Mouse (Mus musculus): ENCODE measurements around the gene Gm906. TPM values are rescaled to one million over a fixed set of nuclear protein-coding genes. Genes with fewer than 3 reads are reported as not detected.
"Not testable (repeated sequence)": the region's sequence is repeated elsewhere in the genome, so short reads cannot be mapped to it uniquely, and the experiment has no call there.

Gene Gm906
- polyA plus RNA-seq (2012; rRNA removed) (not detected in 2 replicates), polyA plus RNA-seq (2014; fragmentation: Nextera tagmentation; extraction: Ambion mirVana) (not detected in 2 replicates)

- not testable (repeated sequence) for H3K9me3 ChIP-seq (ENCODE audit: control insufficient read depth, low read length); H3K27me3 ChIP-seq (ENCODE audit: control insufficient read depth, insufficient read depth, low read length); H3K27ac ChIP-seq; H3K4me3 ChIP-seq (ENCODE audit: insufficient read depth in 1 of 2, low read depth in 2 of 2, low read length in 2 of 2); H3K36me3 ChIP-seq (replicated peaks; ENCODE audit: control insufficient read depth, insufficient read depth, low read depth); ATAC-seq (ENCODE audit: insufficient read depth); H3K4me1 ChIP-seq (replicated peaks; ENCODE audit: control insufficient read depth in 2 of 2, insufficient read depth in 2 of 2, low read length in 1 of 2); H3K9ac ChIP-seq (replicated peaks); DNase-seq (ENCODE audit: low read depth in 3 of 3, low spot score in 3 of 3); H3K4me2 ChIP-seq (ENCODE audit: low read depth)
- WGBS (ENCODE audit: insufficient replicate concordance): 48% methylated on average over 3 of the region's 3 CpGs
Observed at GRCm38 (mm10) chr13:50250208-50250607, at the start of gene Gm906. Gene Gm906 (minus strand): TSS chr13:50250308.

- H3K4me3 ChIP-seq (ENCODE audit: insufficient read depth in 1 of 2, low read depth in 2 of 2, low read length in 2 of 2); H3K27me3 ChIP-seq (ENCODE audit: control insufficient read depth, insufficient read depth, low read length); H3K9ac ChIP-seq (replicated peaks); H3K27ac ChIP-seq; DNase-seq (ENCODE audit: low read depth in 3 of 3, low spot score in 3 of 3); H3K4me2 ChIP-seq (ENCODE audit: low read depth); H3K9me3 ChIP-seq (ENCODE audit: control insufficient read depth, low read length); H3K36me3 ChIP-seq (replicated peaks; ENCODE audit: control insufficient read depth, insufficient read depth, low read depth); H3K4me1 ChIP-seq (replicated peaks; ENCODE audit: control insufficient read depth in 2 of 2, insufficient read depth in 2 of 2, low read length in 1 of 2): not testable (repeated sequence)
- ATAC-seq (ENCODE audit: insufficient read depth): peak; percentile 60
- 39% methylated on average over 2 of the region's 4 CpGs for WGBS (ENCODE audit: insufficient replicate concordance)
Observed at GRCm38 (mm10) chr13:50283308-50283707, 33.2 kb upstream of the Gm906 start.

GRCm38 (mm10) chr13:50236487-50236886 is 13.6 kb downstream of the Gm906 start:
- WGBS (ENCODE audit: insufficient replicate concordance): 61% methylated on average over 3 of the region's 3 CpGs
- TF ChIP-seq CTCF (IDR thresholded peaks at IDR 0.05; ENCODE audit: low read depth): no peak
- no peak for TF ChIP-seq EP300 (IDR thresholded peaks at IDR 0.05; ENCODE audit: low read depth)
- DNase-seq (ENCODE audit: low read depth in 3 of 3, low spot score in 3 of 3): no peak
- no peaks in the 10 kb centered on the region for H3K27me3 ChIP-seq (ENCODE audit: control insufficient read depth, insufficient read depth, low read length)
- H3K36me3 ChIP-seq (replicated peaks; ENCODE audit: control insufficient read depth, insufficient read depth, low read depth): no peaks in the 10 kb centered on the region
- no peak overlapping the region for H3K4me2 ChIP-seq (ENCODE audit: low read depth)
- ATAC-seq (ENCODE audit: insufficient read depth): no peak
- H3K4me3 ChIP-seq (ENCODE audit: insufficient read depth in 1 of 2, low read depth in 2 of 2, low read length in 2 of 2): no peak overlapping the region
- no peaks in the 10 kb centered on the region for H3K4me1 ChIP-seq (replicated peaks; ENCODE audit: control insufficient read depth in 2 of 2, insufficient read depth in 2 of 2, low read length in 1 of 2)
- H3K9ac ChIP-seq (replicated peaks): no peak overlapping the region
- H3K9me3 ChIP-seq (ENCODE audit: control insufficient read depth, low read length): no peaks in the 10 kb centered on the region
- H3K27ac ChIP-seq: no peak overlapping the region

- 0% methylated on average over 1 of the region's 1 CpGs for WGBS (ENCODE audit: insufficient replicate concordance)
- not testable (repeated sequence) for H3K36me3 ChIP-seq (replicated peaks; ENCODE audit: control insufficient read depth, insufficient read depth, low read depth); H3K9me3 ChIP-seq (ENCODE audit: control insufficient read depth, low read length); H3K27me3 ChIP-seq (ENCODE audit: control insufficient read depth, insufficient read depth, low read length); H3K9ac ChIP-seq (replicated peaks); ATAC-seq (ENCODE audit: insufficient read depth); H3K4me1 ChIP-seq (replicated peaks; ENCODE audit: control insufficient read depth in 2 of 2, insufficient read depth in 2 of 2, low read length in 1 of 2); DNase-seq (ENCODE audit: low read depth in 3 of 3, low spot score in 3 of 3); H3K4me3 ChIP-seq (ENCODE audit: insufficient read depth in 1 of 2, low read depth in 2 of 2, low read length in 2 of 2); H3K4me2 ChIP-seq (ENCODE audit: low read depth); H3K27ac ChIP-seq
- TF ChIP-seq CTCF (IDR thresholded peaks at IDR 0.05; ENCODE audit: low read depth): peak; percentile 40; the same call in 1 of the 2 replicates
Observed at GRCm38 (mm10) chr13:50211842-50212241, 38.3 kb downstream of the Gm906 start.

GRCm38 (mm10) chr13:50210191-50210590 is 39.9 kb downstream of the Gm906 start:
- H3K4me2 ChIP-seq (ENCODE audit: low read depth); H3K9ac ChIP-seq (replicated peaks); H3K4me1 ChIP-seq (replicated peaks; ENCODE audit: control insufficient read depth in 2 of 2, insufficient read depth in 2 of 2, low read length in 1 of 2); H3K9me3 ChIP-seq (ENCODE audit: control insufficient read depth, low read length); H3K36me3 ChIP-seq (replicated peaks; ENCODE audit: control insufficient read depth, insufficient read depth, low read depth); H3K27me3 ChIP-seq (ENCODE audit: control insufficient read depth, insufficient read depth, low read length); DNase-seq (ENCODE audit: low read depth in 3 of 3, low spot score in 3 of 3); ATAC-seq (ENCODE audit: insufficient read depth); H3K27ac ChIP-seq; H3K4me3 ChIP-seq (ENCODE audit: insufficient read depth in 1 of 2, low read depth in 2 of 2, low read length in 2 of 2): not testable (repeated sequence)

GRCm38 (mm10) chr13:50209651-50210050 is 40.5 kb downstream of the Gm906 start:
- 45% methylated on average over 2 of the region's 2 CpGs for WGBS (ENCODE audit: insufficient replicate concordance)
- not testable (repeated sequence) for H3K27me3 ChIP-seq (ENCODE audit: control insufficient read depth, insufficient read depth, low read length); H3K9ac ChIP-seq (replicated peaks)

More at GRCm38 (mm10) chr13:50209651-50210050, 40.5 kb downstream of the Gm906 start:
- not testable (repeated sequence) for H3K4me3 ChIP-seq (ENCODE audit: insufficient read depth in 1 of 2, low read depth in 2 of 2, low read length in 2 of 2); H3K9me3 ChIP-seq (ENCODE audit: control insufficient read depth, low read length); H3K4me1 ChIP-seq (replicated peaks; ENCODE audit: control insufficient read depth in 2 of 2, insufficient read depth in 2 of 2, low read length in 1 of 2); H3K27ac ChIP-seq; H3K4me2 ChIP-seq (ENCODE audit: low read depth); H3K36me3 ChIP-seq (replicated peaks; ENCODE audit: control insufficient read depth, insufficient read depth, low read depth); ATAC-seq (ENCODE audit: insufficient read depth); DNase-seq (ENCODE audit: low read depth in 3 of 3, low spot score in 3 of 3)

Data from liver, embryonic 14.5 days (tissue).